Mouse (Mus musculus): ENCODE results near the gene Nt5m.
A peak's percentile ranks its signal among the peaks of the same experiment; 100 is the strongest.

Gene Nt5m

GRCm38 (mm10) chr11:59839459-59840126 lies 346 bp downstream of the Nt5m start, which contains the start of gene Cops3:
Gene Cops3, minus strand, starts transcription at chr11:59839838.
- DNase-seq (ENCODE audit: low read depth, low spot score): peak; percentile 89

GRCm38 (mm10) chr11:59846311-59846710 lies 7.1 kb downstream of the Nt5m start:
- DNase-seq (ENCODE audit: low read depth, low spot score): no peak

- peak; percentile 18 for DNase-seq (ENCODE audit: low read depth, low spot score)
Observed at GRCm38 (mm10) chr11:59847131-59847530, 7.9 kb downstream of the Nt5m start.

GRCm38 (mm10) chr11:59847891-59848884 lies 8.9 kb downstream of the Nt5m start:
- DNase-seq (ENCODE audit: low read depth, low spot score): peak; percentile 61

GRCm38 (mm10) chr11:59852865-59853264 lies 13.6 kb downstream of the Nt5m start:
- no peak for DNase-seq (ENCODE audit: low read depth, low spot score)

- no peak for DNase-seq (ENCODE audit: low read depth, low spot score)
Observed at GRCm38 (mm10) chr11:59860467-59860866, 21.2 kb downstream of the Nt5m start.

- no peak for DNase-seq (ENCODE audit: low read depth, low spot score)
Observed at GRCm38 (mm10) chr11:59864316-59864715, 25.1 kb downstream of the Nt5m start.

GRCm38 (mm10) chr11:59872124-59872523 lies 32.9 kb downstream of the Nt5m start:
- no peak for DNase-seq (ENCODE audit: low read depth, low spot score)

GRCm38 (mm10) chr11:59880031-59880430 lies 40.8 kb downstream of the Nt5m start:
- DNase-seq (ENCODE audit: low read depth, low spot score): peak; percentile 56

- no peak for DNase-seq (ENCODE audit: low read depth, low spot score)
Observed at GRCm38 (mm10) chr11:59885217-59885986, 46.2 kb downstream of the Nt5m start.

- DNase-seq (ENCODE audit: low read depth, low spot score): no peak
Observed at GRCm38 (mm10) chr11:59886952-59887351, 47.7 kb downstream of the Nt5m start.

GRCm38 (mm10) chr11:59888151-59888550 lies 48.9 kb downstream of the Nt5m start:
- no peak for DNase-seq (ENCODE audit: low read depth, low spot score)

GRCm38 (mm10) chr11:59891854-59892253 lies 52.6 kb downstream of the Nt5m start:
- no peak for DNase-seq (ENCODE audit: low read depth, low spot score)

- DNase-seq (ENCODE audit: low read depth, low spot score): no peak
Observed at GRCm38 (mm10) chr11:59893153-59893788, 54.0 kb downstream of the Nt5m start.

GRCm38 (mm10) chr11:59894916-59895315 lies 55.7 kb downstream of the Nt5m start:
- DNase-seq (ENCODE audit: low read depth, low spot score): no peak

- no peak for DNase-seq (ENCODE audit: low read depth, low spot score)
Observed at GRCm38 (mm10) chr11:59895316-59895715, 56.1 kb downstream of the Nt5m start.

- DNase-seq (ENCODE audit: low read depth, low spot score): no peak
Observed at GRCm38 (mm10) chr11:59897981-59898599, 58.8 kb downstream of the Nt5m start.

GRCm38 (mm10) chr11:59899711-59900685 lies 60.8 kb downstream of the Nt5m start:
- DNase-seq (ENCODE audit: low read depth, low spot score): no peak

- no peak for DNase-seq (ENCODE audit: low read depth, low spot score)
Observed at GRCm38 (mm10) chr11:59900995-59901394, 61.7 kb downstream of the Nt5m start.
